Mouse (Mus musculus) hindbrain, embryonic 11.5 days (tissue): ENCODE data around the gene Hira. TPM values are rescaled to one million over a fixed set of nuclear protein-coding genes. Genes with fewer than 3 reads are reported as not detected.
"Not testable (repeated sequence)": the region's sequence is repeated elsewhere in the genome, so short reads cannot be mapped to it uniquely, and the experiment has no call there.

Experiments used
- ATAC-seq: fragments of 200-750 bp; cut with Nextera tagmentation; 2 replicates; pipeline ENCODE4 v1.8.0; 2017; ENCODE audit warnings: mild to moderate bottlenecking, moderate TSS enrichment, moderate library complexity; ENCODE audit not compliant: low FRiP score
- DNase-seq: peaks from one replicate; pipeline ENCODE4 v3.0.0-alpha.2; 2015; ENCODE audit warnings: low spot score
- H3K27ac ChIP-seq: fragments of 300-500 bp; sonication (generic); 2 replicates; pipeline ENCODE4 v1.5.1; 2014; ENCODE audit warnings: mild to moderate bottlenecking, low read depth, low read length
- H3K27me3 ChIP-seq: fragments of 300-500 bp; sonication (generic); 2 replicates; pipeline ENCODE4 v1.6.1; 2014; ENCODE audit warnings: mild to moderate bottlenecking, low read length, moderate library complexity, mixed read lengths; ENCODE audit not compliant: control insufficient read depth, insufficient read depth
- H3K36me3 ChIP-seq: fragments of 300-500 bp; sonication (generic); 2 replicates; pipeline ENCODE4 v1.6.1; 2014; ENCODE audit warnings: mild to moderate bottlenecking, low read length, moderate library complexity, mixed read lengths; ENCODE audit not compliant: control insufficient read depth, insufficient read depth
- H3K4me1 ChIP-seq: fragments of 300-500 bp; sonication (generic); replicated peaks from 2 replicates; pipeline ENCODE4 v1.6.1; 2014; ENCODE audit warnings: low read length, mixed read lengths; ENCODE audit not compliant: control insufficient read depth, insufficient read depth
- H3K4me2 ChIP-seq: fragments of 300-500 bp; sonication (generic); replicated peaks from 2 replicates; pipeline ENCODE4 v1.6.1; 2014; ENCODE audit warnings: mild to moderate bottlenecking, low read depth, low read length
- H3K4me3 ChIP-seq: fragments of 300-500 bp; sonication (generic); 2 replicates; pipeline ENCODE4 v1.5.1; 2014; ENCODE audit warnings: low read depth, low read length
- H3K9ac ChIP-seq: fragments of 300-500 bp; sonication (generic); 2 replicates; pipeline ENCODE4 v1.6.1; 2014; ENCODE audit warnings: low read depth, low read length
- H3K9me3 ChIP-seq: fragments of 300-500 bp; sonication (generic); 2 replicates; pipeline ENCODE4 v1.6.1; 2016; ENCODE audit warnings: low read length; ENCODE audit not compliant: control insufficient read depth
- WGBS: fragments of 180-500 bp; shearing (Covaris S2); extraction: QIAGEN DNeasy Blood & Tissue Kit; methylation state at CpG from one replicate; pipeline ENCODE4 v1.1.7; 2014; 5-methylcytosine and 5-hydroxymethylcytosine counted together
- polyA plus RNA-seq: library from polyadenylated mRNA; unstranded; fragments of >200 nt; fragmentation: Nextera tagmentation; extraction: Ambion mirVana; gene quantifications from 2 replicates; pipeline ENCODE4 v1.2.1, GENCODE M21; 2014

Gene Hira
- polyA plus RNA-seq, 1 experiment from 2014 or later: 17.6 TPM

DNA sequence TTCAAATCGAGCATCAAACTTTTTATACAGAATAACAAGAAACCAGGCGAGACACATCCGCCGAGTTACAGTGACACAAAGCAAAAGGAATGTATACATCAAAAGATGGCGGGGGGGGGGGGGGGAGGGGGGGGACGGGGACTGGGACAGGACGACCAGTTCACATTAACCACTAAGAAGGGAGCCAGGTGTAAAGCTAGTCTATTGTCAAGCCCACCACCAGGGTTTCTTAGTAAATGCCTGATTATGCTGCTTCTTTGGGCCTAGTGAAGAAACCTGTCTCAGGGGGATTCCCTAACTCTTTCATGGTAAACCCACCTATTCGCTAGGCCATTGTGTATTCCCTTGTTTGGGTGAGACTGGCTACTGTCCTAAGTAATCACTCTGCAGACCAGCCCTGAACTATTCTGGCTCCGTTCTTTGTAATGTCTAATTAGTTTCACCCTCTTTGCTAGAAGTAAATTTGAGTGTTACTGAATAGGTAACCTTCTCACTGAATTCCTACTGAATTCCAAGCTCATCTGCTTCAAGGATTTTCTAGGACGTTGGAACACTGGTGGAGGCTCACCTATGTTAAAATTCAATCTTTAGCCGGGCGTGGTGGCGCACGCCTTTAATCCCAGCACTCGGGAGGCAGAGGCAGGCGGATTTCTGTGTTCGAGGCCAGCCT, 27.2 kb upstream of the Hira start:
- H3K9ac ChIP-seq, H3K27me3 ChIP-seq, H3K27ac ChIP-seq, H3K4me3 ChIP-seq, ATAC-seq, DNase-seq, H3K9me3 ChIP-seq, H3K4me2 ChIP-seq, H3K36me3 ChIP-seq, H3K4me1 ChIP-seq: not testable (repeated sequence)
- WGBS: 92% methylated on average over 15 of the region's 17 CpGs

DNA sequence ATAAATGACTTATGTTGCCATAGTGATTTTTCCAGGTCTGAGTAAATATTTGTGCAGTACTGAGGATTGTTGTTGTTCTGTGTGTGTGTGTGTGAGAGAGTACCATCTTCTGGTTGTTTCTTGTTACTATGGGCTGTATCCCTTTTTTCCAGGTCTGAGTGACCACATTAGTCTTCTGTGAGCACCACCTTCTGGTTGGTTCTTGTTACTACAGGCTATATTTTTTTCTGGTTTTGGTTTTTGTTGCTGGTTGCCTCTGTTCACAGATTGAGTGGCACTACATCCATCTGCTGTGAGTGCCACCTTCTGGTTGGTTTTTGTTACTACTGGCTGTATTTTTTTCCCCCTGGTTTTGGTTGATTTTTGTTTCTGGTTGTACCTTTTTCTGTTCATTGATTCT, 18.3 kb upstream of the Hira start:
- Histone ChIP-seq H3K9ac (no peak overlapping the region), H3K27ac (no peak overlapping the region), H3K9me3 (no peaks in the 10 kb centered on the region), H3K36me3 (no peaks in the 10 kb centered on the region), H3K4me2 (no peak overlapping the region), H3K4me1 (no peaks in the 10 kb centered on the region), H3K27me3 (no peaks in the 10 kb centered on the region), H3K4me3 (no peak overlapping the region)
- peak; percentile 42 for DNase-seq
- no peak for ATAC-seq

DNA sequence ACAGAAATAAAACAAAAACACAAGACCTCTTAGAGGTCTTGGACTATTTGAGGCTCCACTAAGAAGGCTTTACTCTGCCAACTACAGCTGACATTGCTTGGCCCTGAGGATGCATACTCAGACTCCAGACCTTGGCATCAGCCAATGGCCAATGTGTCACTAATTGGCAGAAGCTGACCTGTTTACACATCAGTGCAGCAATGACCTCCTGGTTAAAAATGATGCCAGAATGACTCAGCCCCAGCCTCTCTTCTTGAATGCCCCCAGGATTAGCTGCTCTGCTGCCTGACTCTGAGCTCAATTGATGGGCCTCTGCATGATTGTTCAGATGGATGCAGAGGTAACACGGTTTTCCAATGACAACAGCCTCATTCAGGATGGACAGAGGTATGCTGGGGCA, 16.7 kb upstream of the Hira start:
- Histone ChIP-seq H3K4me1 (no peaks in the 10 kb centered on the region), H3K9me3 (no peaks in the 10 kb centered on the region), H3K9ac (no peak overlapping the region), H3K27ac (no peak overlapping the region), H3K4me2 (no peak overlapping the region), H3K36me3 (no peaks in the 10 kb centered on the region), H3K4me3 (no peak overlapping the region), H3K27me3 (no peaks in the 10 kb centered on the region)
- ATAC-seq: no peak
- WGBS: 81% methylated on average over 1 of the region's 1 CpGs
- DNase-seq: no peak

DNA sequence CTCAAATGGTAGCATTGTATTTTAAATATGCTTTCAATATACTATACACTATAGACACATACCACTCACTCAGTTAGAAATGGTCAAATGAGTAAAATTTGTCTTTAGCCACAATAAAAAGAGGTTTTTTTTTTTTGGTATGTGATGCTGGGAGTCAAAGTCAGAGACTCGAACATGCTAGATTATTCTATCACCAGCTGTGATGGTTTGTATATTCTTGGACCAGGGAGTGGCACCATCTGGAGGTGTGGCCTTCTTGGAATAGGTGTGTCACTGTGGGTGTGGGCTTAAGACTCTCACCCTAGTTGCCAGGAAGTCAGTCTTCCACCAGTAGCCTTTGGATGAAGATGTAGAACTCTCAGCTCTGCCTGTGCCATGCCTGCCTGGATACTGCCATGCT, 6.3 kb upstream of the Hira start:
- H3K4me1 ChIP-seq, H3K9ac ChIP-seq, H3K27ac ChIP-seq, H3K27me3 ChIP-seq, ATAC-seq, H3K9me3 ChIP-seq, H3K36me3 ChIP-seq, H3K4me2 ChIP-seq, H3K4me3 ChIP-seq, DNase-seq: not testable (repeated sequence)
- 84% methylated on average over 1 of the region's 1 CpGs for WGBS

DNA sequence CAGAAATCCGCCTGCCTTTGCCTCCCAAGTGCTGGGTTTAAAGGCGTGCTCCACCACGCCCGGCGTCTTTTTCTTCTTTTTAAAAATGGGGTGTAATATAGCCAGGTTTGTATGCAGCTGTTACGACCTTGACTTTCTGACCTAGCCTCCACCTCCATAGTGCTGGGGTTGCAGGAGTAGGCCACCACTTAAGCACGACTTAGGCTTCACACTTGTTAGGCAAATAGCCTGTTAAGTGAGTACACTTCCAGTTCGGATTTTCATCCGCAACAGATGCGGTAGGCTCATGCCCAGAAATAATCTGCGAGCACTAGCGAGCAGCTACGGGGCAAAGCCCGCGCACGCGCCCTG, 771 bp upstream of the Hira start:
- Histone ChIP-seq H3K4me1 (no peaks in the 10 kb centered on the region), H3K4me2 (peak overlapping the region; percentile 74), H3K4me3 (peak overlapping the region; percentile 90), H3K27me3 (no peaks in the 10 kb centered on the region), H3K9ac (peak overlapping the region; percentile 95), H3K27ac (peak overlapping the region; percentile 95), H3K9me3 (no peaks in the 10 kb centered on the region), H3K36me3 (peaks cover 5% of the 10 kb centered on the region; the same call in 1 of the 2 replicates)
- ATAC-seq: no peak; the same call in 1 of the 2 replicates
- DNase-seq: no peak
- 2% methylated on average over 17 of the region's 17 CpGs for WGBS

DNA sequence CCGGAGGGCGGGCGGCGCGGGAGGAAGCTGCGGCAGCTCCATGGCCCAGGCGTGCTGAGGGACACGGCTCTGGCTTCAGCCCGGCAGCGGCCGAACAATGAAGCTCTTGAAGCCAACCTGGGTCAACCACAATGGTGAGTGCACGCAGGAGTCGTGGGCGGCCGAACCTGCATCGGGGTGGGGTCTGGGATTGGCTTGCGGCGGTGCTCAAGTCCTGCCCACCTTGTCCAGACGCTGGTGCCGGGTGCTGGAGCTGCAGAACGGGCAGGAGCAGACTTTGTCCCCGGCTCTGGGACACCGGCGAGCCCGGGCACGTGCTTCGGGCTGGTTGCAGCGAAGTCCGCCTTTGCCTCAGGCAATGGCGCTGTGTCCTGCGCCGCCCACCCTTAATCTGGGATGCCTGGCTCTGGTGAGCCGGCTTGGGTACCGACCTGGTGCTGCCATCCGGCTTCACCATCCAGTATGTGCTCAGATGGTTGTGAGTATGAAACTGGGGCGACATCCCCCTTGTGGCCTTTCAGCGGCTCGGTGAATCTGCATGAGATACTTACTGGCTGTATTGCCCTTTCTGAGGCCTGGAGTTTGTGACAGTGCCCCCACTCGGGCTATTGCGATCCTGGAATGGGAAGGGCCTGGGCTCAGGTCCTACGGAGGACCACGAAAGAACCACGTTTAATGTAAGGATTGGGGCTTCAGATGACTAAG, 701 bp downstream of the Hira start:
- under 1% methylated on average over 38 of the region's 43 CpGs for WGBS
- no peaks in the 10 kb centered on the region for H3K4me1 ChIP-seq
- H3K4me2 ChIP-seq: peak overlapping the region; percentile 74
- peak overlapping the region; percentile 95 for H3K27ac ChIP-seq
- H3K9me3 ChIP-seq: no peaks in the 10 kb centered on the region
- peak overlapping the region; percentile 95 for H3K9ac ChIP-seq
- peak overlapping the region; percentile 90 for H3K4me3 ChIP-seq
- peak; percentile 76 for DNase-seq
- H3K36me3 ChIP-seq: 0 out of 2 replicates have a peak, but pooled peaks cover 2% of the 10 kb centered on the region
- ATAC-seq: peak; percentile 36
- H3K27me3 ChIP-seq: no peaks in the 10 kb centered on the region

DNA sequence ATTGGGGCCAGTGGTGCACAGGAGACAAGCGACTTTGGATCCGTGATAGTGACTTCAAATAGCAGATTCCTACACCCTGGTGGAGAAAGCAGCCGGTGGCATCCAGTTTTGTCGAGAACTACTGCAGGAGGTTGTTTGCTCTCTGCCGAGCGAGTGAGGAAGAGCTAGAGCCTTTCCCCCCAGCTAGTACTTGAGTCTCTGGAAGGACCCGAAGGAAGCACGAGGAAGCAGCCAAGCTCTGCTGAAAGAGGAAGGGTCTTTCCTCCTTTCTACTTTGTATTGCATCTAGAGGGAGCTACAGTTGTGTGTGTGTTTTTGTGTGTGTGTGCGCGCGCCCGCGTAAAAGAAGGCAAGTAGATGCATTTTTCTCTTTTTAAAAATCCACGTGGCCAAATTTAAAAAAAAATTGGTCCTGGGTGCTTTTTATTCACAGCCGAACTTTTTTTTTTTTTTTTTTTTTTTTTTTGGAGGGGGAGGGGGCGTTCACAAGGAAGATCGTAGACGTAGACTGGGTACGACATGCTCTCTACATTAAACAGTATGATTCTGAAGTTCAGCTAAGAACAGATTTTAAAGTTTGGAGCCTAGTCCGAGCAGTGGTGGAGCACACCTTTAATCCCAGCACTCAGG, 1.4 kb downstream of the Hira start:
- H3K36me3 ChIP-seq: 0 out of 2 replicates have a peak, but pooled peaks cover 2% of the 10 kb centered on the region
- H3K4me3 ChIP-seq: peak overlapping the region; percentile 90
- H3K4me2 ChIP-seq: peak overlapping the region; percentile 74
- H3K4me1 ChIP-seq: no peaks in the 10 kb centered on the region
- H3K9ac ChIP-seq: peak overlapping the region; percentile 95
- DNase-seq (no peak), ATAC-seq (peak; percentile 1; the same call in 1 of the 2 replicates)
- H3K27me3 ChIP-seq: no peaks in the 10 kb centered on the region
- peak overlapping the region; percentile 95 for H3K27ac ChIP-seq
- WGBS: 35% methylated on average over 20 of the region's 20 CpGs
- no peaks in the 10 kb centered on the region for H3K9me3 ChIP-seq

DNA sequence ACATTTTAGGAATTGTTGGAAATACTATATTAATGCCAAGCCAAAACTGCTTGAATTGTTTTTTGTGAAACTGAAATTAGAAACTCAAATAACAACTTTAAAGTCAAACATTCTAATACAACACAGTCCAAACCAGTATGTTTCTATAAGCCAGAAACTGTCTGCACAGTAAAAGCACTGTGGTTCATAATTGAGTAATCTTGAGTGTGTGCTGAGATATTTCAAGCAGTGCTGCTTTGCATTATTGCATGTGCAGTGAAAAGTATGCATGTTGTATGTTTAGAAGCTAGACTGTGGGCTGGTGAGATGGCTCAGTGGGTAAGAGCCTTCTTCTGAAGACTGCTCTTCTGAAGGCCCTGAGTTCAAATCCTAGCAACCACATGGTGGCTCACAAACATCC, 7.2 kb downstream of the Hira start:
- no peaks in the 10 kb centered on the region for H3K9me3 ChIP-seq
- no peak overlapping the region for H3K27ac ChIP-seq
- H3K36me3 ChIP-seq: 0 out of 2 replicates have a peak, but pooled peaks cover 2% of the 10 kb centered on the region
- H3K27me3 ChIP-seq: no peaks in the 10 kb centered on the region
- ATAC-seq (no peak), DNase-seq (no peak)
- H3K4me2 ChIP-seq: no peak overlapping the region
- H3K4me3 ChIP-seq: no peak overlapping the region
- no peak overlapping the region for H3K9ac ChIP-seq
- no peaks in the 10 kb centered on the region for H3K4me1 ChIP-seq
